Mouse (Mus musculus): ENCODE results near the gene Fosl1. TPM values are rescaled to one million over a fixed set of nuclear protein-coding genes. Genes with fewer than 3 reads are reported as not detected.
A peak's percentile ranks its signal among the peaks of the same experiment; 100 is the strongest.
"Not testable (repeated sequence)": the region's sequence is repeated elsewhere in the genome, so short reads cannot be mapped to it uniquely, and the experiment has no call there.

Gene Fosl1
- polyA plus RNA-seq, 1 experiment, result 146 TPM

DNA sequence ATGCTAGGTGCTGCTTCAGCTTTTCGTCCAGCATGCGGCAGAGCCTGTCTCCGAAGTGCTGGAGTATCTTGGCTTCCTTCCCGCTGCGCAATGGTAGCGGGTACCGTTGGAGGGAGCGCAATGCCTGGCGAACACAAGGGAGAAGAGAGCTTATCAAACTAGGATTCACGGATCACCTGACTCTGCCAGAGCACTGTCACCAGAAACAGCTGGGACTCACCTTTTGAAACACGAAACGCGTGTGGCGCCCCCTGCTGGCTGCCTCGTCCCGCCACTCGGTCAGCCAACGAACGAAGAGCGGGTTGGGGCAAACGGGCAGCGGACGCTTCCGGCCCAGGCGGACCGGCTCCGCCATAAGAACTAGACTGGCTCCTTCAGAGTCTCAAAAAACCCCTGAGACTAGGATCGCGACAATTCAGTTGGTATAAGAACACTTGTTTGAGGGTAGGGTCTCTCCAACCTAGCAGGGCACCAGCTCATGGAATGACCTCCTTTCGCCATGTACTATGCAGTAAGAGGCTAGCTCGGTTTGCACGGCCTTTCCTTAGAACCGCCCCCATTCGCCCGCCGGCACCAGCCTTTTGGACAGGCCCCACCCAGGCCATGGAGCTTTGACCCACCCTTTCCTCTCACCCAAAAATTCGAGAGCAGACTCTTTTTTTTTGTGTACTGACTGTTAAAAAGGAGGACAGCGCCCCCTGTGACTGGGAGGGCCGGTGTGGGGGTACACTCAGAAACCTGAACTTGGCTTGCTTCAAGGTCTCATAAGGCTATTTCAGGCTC, 40.6 kb downstream of the Fosl1 start, which contains the start of gene Mus81:
Mus81 (minus strand) TSS at position 635 of the 783 bp plus-strand sequence.
- peak within 1 kb of the TSS; percentile 61 for H3K4me3 ChIP-seq (ENCODE audit: insufficient read depth, poor library complexity, severe bottlenecking)
- peaks cover 46% of the 10 kb centered on the region for H3K79me2 ChIP-seq (ENCODE audit: control insufficient read depth, insufficient read depth)
- H3K79me3 ChIP-seq (ENCODE audit: low read depth), result peaks cover 26% of the 10 kb centered on the region
- H3K27me3 ChIP-seq (ENCODE audit: control insufficient read depth, insufficient read depth, insufficient read length), result no peaks in the 10 kb centered on the region
- peak within 1 kb of the TSS; percentile 77 for H3ac ChIP-seq (ENCODE audit: control insufficient read depth, insufficient read length, low read depth)
- peaks cover 43% of the 10 kb centered on the region for H3K36me3 ChIP-seq (ENCODE audit: control insufficient read depth, insufficient read depth)
- peak; percentile 59 for TF ChIP-seq MAX (IDR thresholded peaks at IDR 0.05)
- peak; percentile 94 for TF ChIP-seq CTCF (IDR thresholded peaks at IDR 0.05; ENCODE audit: control insufficient read depth, insufficient read depth, insufficient read length)
- peak; percentile 43 for TF ChIP-seq MYOD1 (IDR thresholded peaks at IDR 0.05; ENCODE audit: control insufficient read depth, insufficient read length, low read depth)
- no peak for TF ChIP-seq CEBPB (IDR thresholded peaks at IDR 0.05; ENCODE audit: low read depth)

- TF ChIP-seq CTCF (IDR thresholded peaks at IDR 0.05; ENCODE audit: control insufficient read depth, insufficient read depth, insufficient read length) (no peak), MYOG (IDR thresholded peaks at IDR 0.05; ENCODE audit: control insufficient read depth, extremely low read depth, insufficient read length) (no peak), USF1 (IDR thresholded peaks at IDR 0.05; ENCODE audit: low read depth) (no peak), MYOD1 (IDR thresholded peaks at IDR 0.05; ENCODE audit: control insufficient read depth, insufficient read length, low read depth) (peak; percentile 67)
- H3K36me3 ChIP-seq (ENCODE audit: control insufficient read depth, insufficient read depth), result peaks cover 43% of the 10 kb centered on the region
- H3K4me3 ChIP-seq (ENCODE audit: insufficient read depth, poor library complexity, severe bottlenecking), result peak overlapping the region; percentile 27
- H3K79me3 ChIP-seq (ENCODE audit: low read depth), result peaks cover 35% of the 10 kb centered on the region
- peak overlapping the region; percentile 67 for H3ac ChIP-seq (ENCODE audit: control insufficient read depth, insufficient read length, low read depth)
- no peaks in the 10 kb centered on the region for H3K27me3 ChIP-seq (ENCODE audit: control insufficient read depth, insufficient read depth, insufficient read length)
- peaks cover 57% of the 10 kb centered on the region for H3K79me2 ChIP-seq (ENCODE audit: control insufficient read depth, insufficient read depth)
Observed at GRCm38 (mm10) chr19:5488878-5489571, 41.7 kb downstream of the Fosl1 start.

DNA sequence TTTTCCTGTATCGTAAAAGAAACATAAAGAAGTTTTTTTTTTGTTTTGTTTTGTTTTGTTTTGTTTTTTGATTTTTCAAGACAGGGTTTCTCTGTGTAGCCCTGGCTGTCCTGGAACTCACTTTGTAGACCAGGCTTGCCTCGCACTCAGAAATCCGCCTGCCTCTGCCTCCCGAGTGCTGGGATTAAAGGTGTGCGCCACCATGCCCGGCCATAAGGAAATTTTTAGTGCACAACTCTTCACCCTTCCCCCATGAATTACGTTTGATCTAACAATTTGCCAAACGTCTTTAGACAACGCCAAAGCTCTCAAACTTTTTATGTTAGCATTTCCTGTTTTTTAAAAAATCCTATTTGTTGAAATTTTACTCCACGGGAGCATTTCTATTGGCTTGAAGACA, 42.4 kb downstream of the Fosl1 start:
- H3K79me2 ChIP-seq (ENCODE audit: control insufficient read depth, insufficient read depth), result peaks cover 64% of the 10 kb centered on the region
- peaks cover 39% of the 10 kb centered on the region for H3K79me3 ChIP-seq (ENCODE audit: low read depth)
- not testable (repeated sequence) for H3K27me3 ChIP-seq (ENCODE audit: control insufficient read depth, insufficient read depth, insufficient read length); H3K4me3 ChIP-seq (ENCODE audit: insufficient read depth, poor library complexity, severe bottlenecking); H3ac ChIP-seq (ENCODE audit: control insufficient read depth, insufficient read length, low read depth)
- H3K36me3 ChIP-seq (ENCODE audit: control insufficient read depth, insufficient read depth), result peaks cover 43% of the 10 kb centered on the region

GRCm38 (mm10) chr19:5490313-5490897, 43.1 kb downstream of the Fosl1 start, which contains the start of gene Cfl1:
Gene Cfl1 (plus strand): TSS chr19:5490455.
- Histone ChIP-seq H3K36me3 (ENCODE audit: control insufficient read depth, insufficient read depth) (peaks cover 44% of the 10 kb centered on the region), H3K79me3 (ENCODE audit: low read depth) (peaks cover 39% of the 10 kb centered on the region), H3K79me2 (ENCODE audit: control insufficient read depth, insufficient read depth) (peaks cover 65% of the 10 kb centered on the region), H3K4me3 (ENCODE audit: insufficient read depth, poor library complexity, severe bottlenecking) (peak within 1 kb of the TSS; percentile 98), H3K27me3 (ENCODE audit: control insufficient read depth, insufficient read depth, insufficient read length) (no peaks in the 10 kb centered on the region), H3ac (ENCODE audit: control insufficient read depth, insufficient read length, low read depth) (peak within 1 kb of the TSS; percentile 80)
- peak; percentile 47 for TF ChIP-seq MAX (IDR thresholded peaks at IDR 0.05)
- no peak for TF ChIP-seq FOSL1 (IDR thresholded peaks at IDR 0.05; ENCODE audit: insufficient read depth, low read length, poor library complexity, severe bottlenecking)

DNA sequence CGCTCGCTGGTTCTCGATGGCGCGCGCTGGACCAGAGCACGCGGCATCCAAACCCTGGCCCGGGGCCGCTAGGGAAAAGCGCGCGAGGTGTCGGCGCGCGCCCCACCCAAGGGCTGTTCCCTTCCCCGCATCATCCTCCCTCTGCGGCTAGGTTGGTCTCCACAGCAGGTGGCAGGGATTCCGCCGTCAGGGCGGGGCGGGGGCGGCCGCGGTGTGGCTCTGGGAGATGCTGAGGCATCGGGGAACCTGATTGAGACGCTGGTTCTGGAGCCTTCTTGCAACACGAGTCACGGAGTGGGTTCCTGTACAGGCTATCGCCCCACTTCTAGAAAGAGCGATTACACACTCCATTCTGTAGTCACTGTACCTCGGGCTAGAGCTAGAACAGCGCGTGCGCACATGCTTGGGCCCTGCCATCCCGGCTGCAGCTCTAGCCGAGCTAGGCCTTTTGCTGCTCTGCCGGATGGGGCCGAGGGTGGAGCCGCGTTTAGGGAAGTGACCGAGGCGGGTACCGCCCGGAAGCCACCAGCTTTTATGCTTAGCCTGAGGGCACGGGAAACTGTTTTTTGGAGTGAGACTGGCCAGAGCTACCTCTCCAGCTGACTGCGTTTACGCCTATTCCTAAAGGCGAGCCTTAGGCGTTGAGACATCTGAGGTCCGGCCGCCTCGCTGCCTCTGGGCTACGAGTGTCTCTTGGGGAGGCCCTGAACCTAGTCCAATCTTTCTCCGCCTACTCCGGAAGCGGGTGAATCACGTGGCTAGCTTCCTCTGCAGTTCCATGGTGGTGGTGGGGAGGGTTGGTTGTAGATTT, 43.8 kb downstream of the Fosl1 start:
- Histone ChIP-seq H3ac (ENCODE audit: control insufficient read depth, insufficient read length, low read depth) (peak overlapping the region; percentile 80), H3K79me2 (ENCODE audit: control insufficient read depth, insufficient read depth) (peaks cover 63% of the 10 kb centered on the region), H3K4me3 (ENCODE audit: insufficient read depth, poor library complexity, severe bottlenecking) (peak overlapping the region; percentile 98), H3K36me3 (ENCODE audit: control insufficient read depth, insufficient read depth) (peaks cover 47% of the 10 kb centered on the region), H3K79me3 (ENCODE audit: low read depth) (peaks cover 39% of the 10 kb centered on the region), H3K27me3 (ENCODE audit: control insufficient read depth, insufficient read depth, insufficient read length) (no peaks in the 10 kb centered on the region)
- TF ChIP-seq MAX (IDR thresholded peaks at IDR 0.05) (peak; percentile 29), MYOG (IDR thresholded peaks at IDR 0.05; ENCODE audit: control insufficient read depth, extremely low read depth, insufficient read length) (no peak), CTCF (IDR thresholded peaks at IDR 0.05; ENCODE audit: control insufficient read depth, insufficient read depth, insufficient read length) (no peak), USF1 (IDR thresholded peaks at IDR 0.05; ENCODE audit: low read depth) (peak; percentile 96)
